Mouse (Mus musculus): ENCODE measurements at regions not wholly inside any gene's neighbourhood (a gene's known extent, or its start where the extent isn't known, plus 50 kb on each side); places are given as distances from the start of the nearest gene placed in this dataset.

DNA sequence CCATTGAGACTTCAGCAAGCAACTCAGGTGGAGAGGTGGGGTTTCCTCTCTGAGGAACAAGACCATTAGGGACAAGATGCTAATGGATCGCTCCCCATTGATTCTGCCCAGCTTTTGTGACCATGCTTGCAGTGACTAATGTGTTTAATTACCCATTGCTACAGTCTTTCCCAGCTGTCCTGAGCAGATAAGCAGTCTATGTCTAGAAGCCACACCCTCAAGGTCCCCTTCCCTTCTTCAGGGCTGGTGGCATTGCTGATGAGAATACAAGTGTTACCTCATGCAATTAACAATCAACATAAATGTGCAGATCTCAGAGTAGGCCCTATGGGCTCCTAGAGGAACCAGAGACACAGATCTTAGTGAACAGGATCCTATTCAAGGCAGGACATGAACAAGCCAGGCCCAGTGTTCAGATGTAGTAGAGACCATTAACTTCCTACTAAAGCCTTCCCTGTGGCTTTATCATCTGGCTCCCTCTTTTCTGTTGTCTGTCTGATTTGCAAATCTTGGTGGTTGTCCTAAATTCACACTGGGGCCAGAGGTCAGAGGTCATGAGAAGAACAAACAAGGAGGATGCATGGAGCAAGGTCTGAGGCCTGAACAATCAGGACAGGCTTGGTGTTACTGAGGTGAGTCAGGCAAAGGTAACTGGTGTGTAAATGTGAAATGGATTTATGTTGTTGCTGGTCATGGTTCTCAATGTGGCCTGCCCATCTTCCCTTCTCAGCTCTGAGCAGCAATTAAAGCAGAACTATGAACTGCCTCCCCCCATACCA is 56.8 kb downstream of the Odc1 start:
- peak; percentile 80 for DNase-seq (ENCODE audit: low read depth, low spot score)

- no peak for DNase-seq (ENCODE audit: low read depth, low spot score)
Observed at GRCm38 (mm10) chr12:17603576-17603975, 59.0 kb downstream of the Odc1 start.

DNA sequence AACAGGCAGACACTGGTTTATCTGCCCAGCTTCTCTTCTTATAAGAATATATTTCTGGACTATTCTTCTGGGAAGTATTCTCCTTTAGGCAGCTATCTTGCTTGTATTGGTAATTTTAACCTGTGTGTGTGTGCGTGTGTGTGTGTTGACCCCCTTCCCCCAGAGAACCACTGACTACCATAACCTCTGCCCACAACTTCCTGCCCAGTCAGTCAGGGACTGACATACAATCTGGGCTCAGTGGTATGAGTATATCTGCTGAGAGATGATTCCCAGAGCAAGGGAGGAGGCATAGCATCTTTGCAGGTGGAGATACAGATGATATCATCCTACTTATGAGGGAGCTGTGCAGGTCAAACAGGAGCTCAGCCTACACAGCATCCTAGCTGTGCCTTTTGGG is 65.8 kb downstream of the Odc1 start:
- DNase-seq (ENCODE audit: low read depth, low spot score), result no peak

DNA sequence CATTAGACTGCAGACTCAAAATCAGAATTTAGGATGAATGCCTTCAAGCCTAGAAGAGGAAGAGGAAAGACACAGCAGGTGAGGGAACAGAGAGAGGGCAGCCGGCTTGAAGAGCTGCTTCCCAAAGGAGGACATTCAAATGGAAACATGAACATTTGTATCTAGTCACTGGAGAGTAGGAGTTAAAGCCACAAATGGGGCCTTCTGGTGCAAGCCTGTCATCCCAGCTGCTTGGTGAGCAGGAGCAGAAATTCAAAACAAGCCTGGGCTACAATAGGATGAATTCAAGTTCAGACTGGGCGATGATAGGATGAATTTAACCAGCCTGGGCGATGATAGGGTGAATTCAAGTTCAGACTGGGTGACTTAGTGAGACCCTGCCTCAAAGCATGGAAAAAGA is 67.4 kb downstream of the Odc1 start:
- DNase-seq (ENCODE audit: low read depth, low spot score), result no peak

DNA sequence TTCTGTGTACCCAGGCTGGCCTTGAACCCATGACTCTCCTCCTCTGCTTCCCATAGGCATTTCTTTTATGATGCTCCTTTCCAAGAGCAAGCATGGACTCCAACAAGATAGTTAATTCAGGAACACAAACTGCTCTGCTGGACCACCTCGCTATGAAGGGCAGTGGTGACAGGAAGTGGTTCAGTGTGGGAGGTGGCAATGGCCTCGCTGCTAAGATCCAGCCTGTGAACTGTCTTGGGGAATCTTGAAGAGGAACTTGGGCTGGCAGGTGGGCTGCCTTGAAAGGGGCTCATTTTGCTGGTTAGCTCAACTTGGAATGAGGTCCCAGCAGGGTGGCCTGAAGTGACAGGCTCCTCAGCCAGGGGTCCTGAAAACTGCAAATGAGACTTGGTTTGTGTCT is 72.4 kb upstream of the Hpcal1 start:
- DNase-seq (ENCODE audit: low read depth, low spot score), result no peak

- no peak for DNase-seq (ENCODE audit: low read depth, low spot score)
Observed at GRCm38 (mm10) chr12:17620226-17620625, 70.4 kb upstream of the Hpcal1 start.

DNA sequence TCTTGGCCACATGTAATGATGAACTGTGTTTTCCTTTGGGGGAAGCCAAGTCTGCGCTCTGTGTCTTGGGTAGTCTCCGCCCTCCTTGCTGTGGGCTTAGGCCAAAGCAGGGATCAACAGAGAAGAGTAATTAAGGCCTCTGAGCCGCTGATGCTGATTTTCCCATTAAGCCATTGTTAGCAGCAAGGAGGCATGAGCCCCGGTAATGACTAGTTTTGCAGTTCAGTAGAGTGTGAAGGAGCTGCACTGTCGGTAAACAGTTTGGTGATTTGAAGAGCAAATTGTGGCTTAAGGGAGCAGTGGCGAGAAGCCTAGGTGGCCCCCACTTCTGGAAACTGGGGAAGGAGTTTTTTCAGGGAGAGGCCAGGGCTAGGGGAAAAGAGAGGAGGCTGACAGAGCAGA is 69.2 kb upstream of the Hpcal1 start:
- no peak for DNase-seq (ENCODE audit: low read depth, low spot score)

DNA sequence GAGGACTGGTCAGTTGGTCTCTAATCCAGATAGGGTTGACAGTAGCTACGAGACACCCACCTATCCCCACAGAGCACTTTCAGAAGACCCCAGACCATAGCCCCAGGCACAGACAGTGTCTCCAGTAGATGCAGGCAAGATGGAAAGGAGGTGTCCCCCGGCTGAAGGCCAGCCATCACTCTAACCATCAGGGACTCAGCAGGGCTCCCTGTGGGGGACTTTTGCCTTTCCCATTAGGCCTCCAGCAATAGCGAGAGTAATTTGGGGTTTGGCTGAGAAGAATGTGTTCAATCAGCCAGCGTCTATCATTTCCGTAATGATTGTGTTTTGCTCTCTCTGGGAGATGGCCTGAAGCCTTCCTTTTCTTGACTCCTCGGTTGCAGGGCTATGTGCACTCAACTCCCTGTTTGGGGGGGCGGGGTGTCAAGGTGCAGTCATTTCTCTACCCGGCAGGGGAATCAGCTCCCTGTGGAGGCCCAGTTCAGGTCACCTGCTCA is 68.1 kb upstream of the Hpcal1 start:
- no peak for DNase-seq (ENCODE audit: low read depth, low spot score)

- no peak for DNase-seq (ENCODE audit: low read depth, low spot score)
Observed at GRCm38 (mm10) chr12:17626043-17626442, 64.6 kb upstream of the Hpcal1 start.

DNA sequence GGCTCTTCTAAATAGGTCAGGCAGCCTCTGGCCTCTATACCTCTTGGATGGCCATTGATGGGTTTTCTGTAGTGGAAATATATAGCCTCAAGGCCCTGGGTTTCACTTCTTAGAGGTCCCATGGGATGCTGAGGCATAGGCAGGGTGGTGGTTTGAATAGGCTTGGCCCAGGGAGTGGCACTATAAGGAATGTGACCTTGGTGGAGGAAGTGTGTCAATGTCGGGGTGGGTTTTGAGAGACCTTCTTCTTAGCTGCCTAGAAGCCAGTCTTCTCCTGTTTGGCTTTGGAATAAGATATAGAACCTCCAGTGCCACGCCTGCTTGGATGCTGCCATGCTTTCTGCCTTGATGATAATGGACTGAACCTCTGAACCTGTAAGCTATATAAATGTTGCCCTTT is 59.5 kb upstream of the Hpcal1 start:
- DNase-seq (ENCODE audit: low read depth, low spot score), result no peak

- DNase-seq (ENCODE audit: low read depth, low spot score), result no peak
Observed at GRCm38 (mm10) chr12:17636146-17636545, 54.5 kb upstream of the Hpcal1 start.

- DNase-seq (ENCODE audit: low read depth, low spot score), result no peak
Observed at GRCm38 (mm10) chr12:17636590-17636989, 54.1 kb upstream of the Hpcal1 start.
